Mouse (Mus musculus): Measurements from ENCODE around the gene Gm32742. TPM values are rescaled to one million over a fixed set of nuclear protein-coding genes. Genes with fewer than 3 reads are reported as not detected.
A peak's percentile ranks its signal among the peaks of the same experiment; 100 is the strongest.

Gene Gm32742
- not detected for total RNA-seq (2021)

GRCm38 (mm10) chr9:51165312-51166180, at the start of gene Gm32742:
Gene Gm32742 (minus strand): TSS chr9:51165517.
- DNase-seq (ENCODE audit: extremely low spot score in 1 of 2, low spot score in 1 of 2): no peak

- DNase-seq (ENCODE audit: extremely low spot score in 1 of 2, low spot score in 1 of 2): no peak
Observed at GRCm38 (mm10) chr9:51213729-51214237, 48.5 kb upstream of the Gm32742 start.

- no peak for DNase-seq (ENCODE audit: extremely low spot score in 1 of 2, low spot score in 1 of 2)
Observed at GRCm38 (mm10) chr9:51213023-51213728, 47.9 kb upstream of the Gm32742 start, which contains the start of gene Pou2af1. Gene Pou2af1 (plus strand): TSS chr9:51213708.

- no peak for DNase-seq (ENCODE audit: extremely low spot score in 1 of 2, low spot score in 1 of 2)
Observed at GRCm38 (mm10) chr9:51211191-51211590, 45.9 kb upstream of the Gm32742 start.

GRCm38 (mm10) chr9:51208974-51209332, 43.6 kb upstream of the Gm32742 start:
- no peak for DNase-seq (ENCODE audit: extremely low spot score in 1 of 2, low spot score in 1 of 2)

- DNase-seq (ENCODE audit: extremely low spot score in 1 of 2, low spot score in 1 of 2): no peak
Observed at GRCm38 (mm10) chr9:51194790-51195189, 29.5 kb upstream of the Gm32742 start.

GRCm38 (mm10) chr9:51190655-51191054, 25.3 kb upstream of the Gm32742 start:
- no peak for DNase-seq (ENCODE audit: extremely low spot score in 1 of 2, low spot score in 1 of 2)

- DNase-seq (ENCODE audit: extremely low spot score in 1 of 2, low spot score in 1 of 2): no peak
Observed at GRCm38 (mm10) chr9:51185871-51186270, 20.6 kb upstream of the Gm32742 start.

GRCm38 (mm10) chr9:51185386-51185785, 20.1 kb upstream of the Gm32742 start:
- peak in 1 of 2 experiments; percentile 12 for DNase-seq (ENCODE audit: extremely low spot score in 1 of 2, low spot score in 1 of 2)

GRCm38 (mm10) chr9:51182716-51183710, 17.7 kb upstream of the Gm32742 start:
- no peak for DNase-seq (ENCODE audit: extremely low spot score in 1 of 2, low spot score in 1 of 2)

GRCm38 (mm10) chr9:51180621-51181020, 15.3 kb upstream of the Gm32742 start:
- DNase-seq (ENCODE audit: extremely low spot score in 1 of 2, low spot score in 1 of 2): peak; percentile 43 to 50

GRCm38 (mm10) chr9:51178297-51178696, 13.0 kb upstream of the Gm32742 start:
- DNase-seq (ENCODE audit: extremely low spot score in 1 of 2, low spot score in 1 of 2): peak in 1 of 2 experiments; percentile 30

GRCm38 (mm10) chr9:51175722-51176121, 10.4 kb upstream of the Gm32742 start:
- DNase-seq (ENCODE audit: extremely low spot score in 1 of 2, low spot score in 1 of 2): no peak

GRCm38 (mm10) chr9:51174890-51175464, 9.7 kb upstream of the Gm32742 start:
- no peak for DNase-seq (ENCODE audit: extremely low spot score in 1 of 2, low spot score in 1 of 2)

GRCm38 (mm10) chr9:51170298-51170697, 5.0 kb upstream of the Gm32742 start:
- no peak for DNase-seq (ENCODE audit: extremely low spot score in 1 of 2, low spot score in 1 of 2)

- no peak for DNase-seq (ENCODE audit: extremely low spot score in 1 of 2, low spot score in 1 of 2)
Observed at GRCm38 (mm10) chr9:51169133-51169532, 3.8 kb upstream of the Gm32742 start.

GRCm38 (mm10) chr9:51168698-51169097, 3.4 kb upstream of the Gm32742 start:
- DNase-seq (ENCODE audit: extremely low spot score in 1 of 2, low spot score in 1 of 2): no peak

GRCm38 (mm10) chr9:51167954-51168353, 2.6 kb upstream of the Gm32742 start:
- no peak for DNase-seq (ENCODE audit: extremely low spot score in 1 of 2, low spot score in 1 of 2)

- DNase-seq (ENCODE audit: extremely low spot score in 1 of 2, low spot score in 1 of 2): no peak
Observed at GRCm38 (mm10) chr9:51163989-51164388, 1.3 kb downstream of the Gm32742 start.

Measured in layer of hippocampus, postnatal 25 days (tissue).